Mouse (Mus musculus): ENCODE measurements around the gene Patl1.

GRCm38 (mm10) chr19:11975683-11976082 is 63.5 kb downstream of the Patl1 start:
- TF ChIP-seq EP300 (IDR thresholded peaks at IDR 0.05; ENCODE audit: low read length) (no peak), POLR2A (IDR thresholded peaks at IDR 0.05; ENCODE audit: low read depth, low read length) (no peak), POLR2AphosphoS2 (IDR thresholded peaks at IDR 0.05; ENCODE audit: low read depth, low read length) (no peak)

Measured in CH12.LX (cell line).